Mouse (Mus musculus) kidney, embryonic 14.5 days (tissue): ENCODE measurements around the gene Gjc1. TPM values are rescaled to one million over a fixed set of nuclear protein-coding genes. Genes with fewer than 3 reads are reported as not detected.

Experiments
- polyA plus RNA-seq: library from polyadenylated mRNA; unstranded; fragments of >200 nt; fragmentation: Nextera tagmentation; extraction: Ambion mirVana; gene quantifications from 2 replicates; pipeline ENCODE4 v1.2.1, GENCODE M21; 2014

Gjc1 gene
- polyA plus RNA-seq, 1 experiment from 2014 or later, result 63.0 TPM

Other genes starting within 250 kb of the Gjc1 start
- 5.7 and 8.3 TPM in 2 replicates for gene Gm11627, start 240.2 kb downstream of the Gjc1 start, polyA plus RNA-seq
- 41.7 and 49.7 TPM in 2 replicates for gene Fzd2, start 215.3 kb downstream of the Gjc1 start, polyA plus RNA-seq
- gene Meioc, start 156.0 kb downstream of the Gjc1 start, polyA plus RNA-seq, result 0.40 and 1.4 TPM in 2 replicates
- gene Ccdc43, start 121.9 kb downstream of the Gjc1 start, polyA plus RNA-seq, result 52.7 and 55.4 TPM in 2 replicates
- 3.5 and 7.8 TPM in 2 replicates for gene Adam11, start 58.3 kb downstream of the Gjc1 start, polyA plus RNA-seq
- 0.44 TPM in 1 of 2 replicates, not detected in the other for gene Higd1b, start 16.1 kb upstream of the Gjc1 start, polyA plus RNA-seq
- 159 and 250 TPM in 2 replicates for gene Eftud2, start 61.3 kb upstream of the Gjc1 start, polyA plus RNA-seq
- 1.1 and 1.8 TPM in 2 replicates for gene Ccdc103, start 61.5 kb upstream of the Gjc1 start, polyA plus RNA-seq
- gene Fam187a, start 65.5 kb upstream of the Gjc1 start, polyA plus RNA-seq, result not detected in 2 replicates
- gene Gfap, start 81.2 kb upstream of the Gjc1 start, polyA plus RNA-seq, result 0.29 and 0.31 TPM in 2 replicates
- gene Kif18b, start 105.4 kb upstream of the Gjc1 start, polyA plus RNA-seq, result 8.3 and 13.0 TPM in 2 replicates
- gene C1ql1, start 127.0 kb upstream of the Gjc1 start, polyA plus RNA-seq, result 6.7 and 8.3 TPM in 2 replicates
- 54.7 and 63.6 TPM in 2 replicates for gene Nmt1, start 208.5 kb upstream of the Gjc1 start, polyA plus RNA-seq
- gene Dcakd, start 208.6 kb upstream of the Gjc1 start, polyA plus RNA-seq, result 225 and 229 TPM in 2 replicates